Mouse (Mus musculus): ENCODE measurements around the gene Resf1. TPM values are rescaled to one million over a fixed set of nuclear protein-coding genes. Genes with fewer than 3 reads are reported as not detected.

The Resf1 gene
- total and polyA plus RNA-seq, 3 experiments = 12.9 to 103 (median 20.4) TPM

DNA sequence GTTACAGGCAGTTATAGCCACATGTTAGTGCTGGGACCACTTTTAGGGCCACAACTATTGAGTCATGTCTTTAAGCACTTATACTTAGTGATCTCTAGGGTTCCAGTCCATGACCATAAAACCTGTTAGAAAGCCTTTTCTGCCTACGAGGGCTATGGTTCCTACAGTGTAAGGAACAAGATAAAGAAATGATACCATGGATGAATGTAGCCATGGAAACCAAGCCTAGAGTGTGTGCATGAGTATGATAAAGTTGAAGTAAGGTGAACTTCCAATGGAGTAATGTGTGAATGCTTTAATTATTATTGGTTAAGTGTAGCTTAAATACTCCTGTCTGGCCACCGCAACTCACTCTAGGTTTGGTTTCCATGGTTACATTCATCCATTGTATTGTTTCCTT is 1.8 kb downstream of the Resf1 start:
- Histone ChIP-seq H3K9me3 (replicated peaks; ENCODE audit: insufficient read depth, low read length) (no peaks in the 10 kb centered on the region), H3K27ac (ENCODE audit: control insufficient read depth, low read depth, low read length) (peak overlapping the region; percentile 50), H3K79me2 (ENCODE audit: control insufficient read depth, insufficient read depth, low read length, poor library complexity) (peaks cover 8% of the 10 kb centered on the region), H3K27me3 (ENCODE audit: control insufficient read depth in 1 of 2, insufficient read depth in 2 of 2, low read length in 2 of 2) (no peaks in the 10 kb centered on the region), H3K36me3 (ENCODE audit: control insufficient read depth in 1 of 2, insufficient read depth in 2 of 2, low read length in 2 of 2) (peaks cover 0 to 44% of the 10 kb centered on the region in 2 experiments; a peak in 2 of 4 replicates), H3K9ac (ENCODE audit: control insufficient read depth, low read depth, low read length, poor library complexity, severe bottlenecking) (peak overlapping the region; percentile 87), H3K4me3 (ENCODE audit: control insufficient read depth in 1 of 2, insufficient read depth in 1 of 2, low read depth in 2 of 2, low read length in 2 of 2) (peak overlapping the region; percentile 16 to 92; a peak in 2 of 4 replicates), H3K4me1 (ENCODE audit: control insufficient read depth in 1 of 2, insufficient read depth in 2 of 2, low read length in 2 of 2) (peaks cover 9 to 19% of the 10 kb centered on the region in 2 experiments)
- TF ChIP-seq EP300 (IDR thresholded peaks at IDR 0.05; ENCODE audit: low read depth in 1 of 2, low read length in 2 of 2) (peak in 1 of 2 experiments; percentile 34; a peak in 1 of 4 replicates), TCF12 (IDR thresholded peaks at IDR 0.05; ENCODE audit: low read depth, low read length) (0 out of 2 replicates have a peak, but pooled peaks have one; percentile 17), TAL1 (IDR thresholded peaks at IDR 0.05; ENCODE audit: low read length) (peak; percentile 64), GATA1 (IDR thresholded peaks at IDR 0.05; ENCODE audit: low read depth, low read length) (peak; percentile 48; the same call in 1 of the 2 replicates), USF1 (IDR thresholded peaks at IDR 0.05; ENCODE audit: low read depth, low read length) (no peak)
- DNase-seq (ENCODE audit: low read depth, low spot score) = peak; percentile 61

DNA sequence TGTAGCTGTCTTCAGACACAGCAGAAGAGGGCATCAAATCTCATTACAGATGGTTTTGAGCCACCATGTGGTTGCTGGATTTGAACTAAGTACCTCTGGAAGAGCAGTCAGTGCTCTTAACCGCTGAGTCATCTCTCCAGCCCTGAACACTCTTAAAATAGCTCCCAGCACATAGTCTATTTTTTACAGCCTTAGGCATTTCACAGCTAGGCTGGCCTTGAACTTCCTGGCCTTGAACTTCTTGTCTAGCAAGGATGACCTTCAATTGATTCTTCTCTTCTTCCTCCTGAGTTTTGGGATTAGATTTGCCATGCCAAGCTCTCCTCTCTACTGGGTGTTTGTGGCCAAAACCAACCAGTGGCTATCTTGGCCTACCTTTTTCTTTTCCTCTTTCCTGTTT is 2.6 kb downstream of the Resf1 start:
- Histone ChIP-seq H3K9me3 (replicated peaks; ENCODE audit: insufficient read depth, low read length) (no peaks in the 10 kb centered on the region), H3K4me3 (ENCODE audit: control insufficient read depth in 1 of 2, insufficient read depth in 1 of 2, low read depth in 2 of 2, low read length in 2 of 2) (no peak overlapping the region), H3K27me3 (ENCODE audit: control insufficient read depth in 1 of 2, insufficient read depth in 2 of 2, low read length in 2 of 2) (no peaks in the 10 kb centered on the region), H3K36me3 (ENCODE audit: control insufficient read depth in 1 of 2, insufficient read depth in 2 of 2, low read length in 2 of 2) (peaks cover under 1 to 44% of the 10 kb centered on the region in 2 experiments; a peak in 2 of 4 replicates), H3K27ac (ENCODE audit: control insufficient read depth, low read depth, low read length) (no peak overlapping the region), H3K4me1 (ENCODE audit: control insufficient read depth in 1 of 2, insufficient read depth in 2 of 2, low read length in 2 of 2) (peaks cover 9 to 19% of the 10 kb centered on the region in 2 experiments), H3K9ac (ENCODE audit: control insufficient read depth, low read depth, low read length, poor library complexity, severe bottlenecking) (no peak overlapping the region), H3K79me2 (ENCODE audit: control insufficient read depth, insufficient read depth, low read length, poor library complexity) (peaks cover 8% of the 10 kb centered on the region)
- DNase-seq (ENCODE audit: low read depth, low spot score) = no peak
- TF ChIP-seq MAX (IDR thresholded peaks at IDR 0.05; ENCODE audit: low read length) (no peak), TBP (IDR thresholded peaks at IDR 0.05; ENCODE audit: low read depth, low read length) (no peak), ZNF384 (IDR thresholded peaks at IDR 0.05; ENCODE audit: low read depth, low read length) (no peak), JUND (IDR thresholded peaks at IDR 0.05; ENCODE audit: low read depth, low read length) (no peak), EP300 (IDR thresholded peaks at IDR 0.05; ENCODE audit: low read depth in 1 of 2, low read length in 2 of 2) (no peak), HCFC1 (IDR thresholded peaks at IDR 0.05; ENCODE audit: low read depth, low read length) (no peak), MAFK (IDR thresholded peaks at IDR 0.05; ENCODE audit: borderline replicate concordance, low read depth, low read length) (no peak), ZC3H11A (IDR thresholded peaks at IDR 0.05; ENCODE audit: low read depth, low read length) (no peak), GATA1 (IDR thresholded peaks at IDR 0.05; ENCODE audit: low read depth, low read length) (no peak), GABPA (IDR thresholded peaks at IDR 0.05; ENCODE audit: low read depth, low read length) (no peak), ZKSCAN1 (IDR thresholded peaks at IDR 0.05; ENCODE audit: low read depth, low read length) (no peak), MYC (IDR thresholded peaks at IDR 0.05; ENCODE audit: low read depth, low read length) (no peak)

Measured in MEL (cell line).